Comparison of ENCODE assay signal across 8 mouse cellular contexts in genomic region chr1:64078011-64078746, GRCm38 (mm10). TPM values are rescaled to one million over a fixed set of nuclear protein-coding genes. Genes with fewer than 3 reads are reported as not detected.
DNase-seq lines count a peak whose midpoint lies in the region; ATAC-seq and TF ChIP-seq lines count a peak whose summit lies in the region.

No protein-coding gene starts in this region.

- peak overlapping the region; percentile 30; the same call in 1 of the 2 replicates for H3K4me2 ChIP-seq in liver, postnatal 0 days (ENCODE audit: low read depth, low read length)

- H3K27ac ChIP-seq in liver, postnatal 0 days (ENCODE audit: low read depth) = peak overlapping the region; percentile 55; the same call in 1 of the 2 replicates

- peak; percentile 72 for ATAC-seq in liver, postnatal 0 days

- H3K9me3 ChIP-seq in liver, postnatal 0 days (ENCODE audit: low read length) = no peaks in the 10 kb centered on the region

- TF ChIP-seq EP300 in liver, postnatal 0 days (IDR thresholded peaks at IDR 0.05; ENCODE audit: low read depth) = no peak

- peak; percentile 21 for DNase-seq in gastrocnemius, postnatal 25 days
- DNase-seq in gastrocnemius, postnatal 10 days = no peak
- peak; percentile 18 for DNase-seq in adrenal gland, postnatal 14 days
- DNase-seq in heart, postnatal 10 days = peak; percentile 45 to 48
- DNase-seq in liver, postnatal 0 days = peak; percentile 44
- no peak for DNase-seq in layer of hippocampus, adult 8-10 months (ENCODE audit: low spot score in 2 of 2)
- DNase-seq in MN1 (ENCODE audit: low spot score) = no peak
- no peak for DNase-seq in left cerebral cortex, adult 11 months (ENCODE audit: low spot score)

- H3K27me3 ChIP-seq in liver, postnatal 0 days (ENCODE audit: insufficient read depth, low read length) = no peaks in the 10 kb centered on the region

- peaks cover 2% of the 10 kb centered on the region; the same call in 1 of the 2 replicates for H3K36me3 ChIP-seq in liver, postnatal 0 days (replicated peaks; ENCODE audit: insufficient read depth, low read length)

- peaks cover 27% of the 10 kb centered on the region for H3K4me1 ChIP-seq in liver, postnatal 0 days (ENCODE audit: insufficient read depth)

- 0 out of 2 replicates have a peak overlapping the region, but pooled peaks have one; percentile 6 for H3K4me3 ChIP-seq in liver, postnatal 0 days (ENCODE audit: low read depth, low read length)

- intact Hi-C loops in heart, postnatal 10 days (cut with DNase I) = loop anchor here (1.0 to 2.0 kb wide), 2 partner anchors 37 to 41 kb away; no protein-coding TSS in a partner anchor

- TF ChIP-seq CTCF in liver, postnatal 0 days (IDR thresholded peaks at IDR 0.05; ENCODE audit: low read depth) = no peak

- 66% methylated on average over 9 of the region's 9 CpGs for WGBS in liver, postnatal 0 days (ENCODE audit: insufficient replicate concordance)

- no peak overlapping the region for H3K9ac ChIP-seq in liver, postnatal 0 days (replicated peaks)

RNA-seq across cellular contexts. Expression of gene Klf7, which starts 43.9 kb away (rescaled TPM):
- total RNA-seq in gastrocnemius, postnatal 25 days (2021) = 1 to 10 TPM; 7.1 to 8.6 TPM
- total RNA-seq in gastrocnemius, postnatal 10 days (2021) = 10 to 100 TPM; 13.6 to 17.3 TPM
- 18.3 and 20.2 TPM in 2 replicates for total RNA-seq in adrenal gland, postnatal 14 days (2021)
- 10 to 100 TPM; 21.5 to 24.0 TPM for total RNA-seq in heart, postnatal 10 days (2021)
- 4.8 and 5.4 TPM in 2 replicates for polyA plus RNA-seq in liver, postnatal 0 days (2015; fragmentation: Nextera tagmentation; extraction: Ambion mirVana)
- total RNA-seq in layer of hippocampus, adult 8-10 months (2022) = 10 to 100 TPM; 28.0 to 43.8 (median 32.3) TPM

Comparison
In these comparisons a context has a peak if more than half of its experiments do, and no peak if none do; other contexts are left out.
1. DNase-seq: peak in gastrocnemius, postnatal 25 days (single experiment), adrenal gland, postnatal 14 days (single experiment), heart, postnatal 10 days (2 of 2) and liver, postnatal 0 days (single experiment); none in gastrocnemius, postnatal 10 days (single experiment), layer of hippocampus, adult 8-10 months (0 of 2), MN1 (single experiment) and left cerebral cortex, adult 11 months (single experiment).